Mouse (Mus musculus) heart, postnatal 0 days (tissue): ENCODE measurements at regions not wholly inside any gene's neighbourhood (a gene's known extent, or its start where the extent isn't known, plus 50 kb on each side); places are given as distances from the start of the nearest gene placed in this dataset.

Source experiments
- CTCF ChIP-seq: IDR thresholded peaks from 2 replicates; pipeline ENCODE4 v1.5.1; 2016; ENCODE audit warnings: antibody characterized with exemption, control low read depth, low read depth
- EP300 ChIP-seq: IDR thresholded peaks from 2 replicates; pipeline ENCODE4 v1.6.1; 2016; ENCODE audit warnings: antibody characterized with exemption, low read depth

DNA sequence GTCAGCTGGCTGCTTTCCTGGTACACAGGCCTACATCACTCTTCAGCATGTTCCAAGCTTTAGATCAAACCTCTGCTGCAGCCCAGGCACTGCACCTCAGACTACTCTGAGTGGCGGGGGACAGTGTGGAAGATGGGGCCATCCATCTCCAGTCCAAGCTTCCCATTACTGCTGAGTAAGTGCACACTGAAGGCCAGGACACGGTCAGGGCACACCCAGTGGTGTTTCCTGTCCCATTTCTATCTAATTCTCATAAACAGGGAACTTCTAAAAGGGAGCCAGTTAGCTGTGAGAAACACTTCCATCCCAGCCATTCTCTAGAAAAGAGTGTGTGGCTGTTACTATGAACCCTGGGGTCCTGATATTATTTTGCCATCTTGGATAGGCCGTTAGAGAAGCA is 298.5 kb upstream of the Zfp637 start:
- TF ChIP-seq EP300 (no peak), CTCF (no peak)
